24 mouse cellular contexts compared by ENCODE assay signal in the genomic region with DNA sequence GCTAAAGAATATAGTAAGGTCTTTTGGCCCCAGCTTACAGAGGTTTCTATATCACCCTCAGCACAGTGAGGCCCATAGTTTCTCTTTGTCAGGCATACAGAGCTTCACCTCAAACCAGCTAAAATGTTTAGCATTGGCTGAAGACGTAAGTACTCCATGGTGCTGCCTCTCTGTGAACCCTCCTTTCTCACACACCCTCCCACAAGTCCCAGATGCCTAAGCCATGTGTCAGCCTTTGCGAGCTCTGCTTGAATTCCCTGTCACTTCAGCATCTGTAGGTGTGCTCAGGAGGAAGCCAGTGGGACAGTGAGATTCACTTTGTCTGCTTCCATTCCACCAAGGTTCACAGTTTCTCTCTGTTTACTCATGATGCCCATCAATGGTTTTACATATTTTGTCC.
"Had no signal": no experiment of that assay in that cellular context is flagged by ENCODE, and none has a peak within 500 bp of the region (broad histone marks: within the 10 kb centered on the region; RNA-seq: fewer than 3 reads in every experiment).

No protein-coding gene starts in this region.

- H3K9me3 ChIP-seq: heart, embryonic 10.5 days; hindbrain, embryonic 13.5 days; hindbrain, embryonic 15.5 days; intestine, embryonic 15.5 days; kidney, embryonic 15.5 days; limb, embryonic 10.5 days; liver, embryonic 13.5 days; liver, embryonic 15.5 days had no signal

- DNase-seq: gastrocnemius, postnatal 14 days; gastrocnemius, postnatal 36 days; heart, adult 18-20 months; heart, postnatal 14 days; heart, postnatal 36 days; kidney, adult 11 months; kidney, adult 2 months; kidney, adult 9 months; kidney, postnatal 14 days; kidney, postnatal 36 days; liver, embryonic 13.5 days had no signal

- H3K27ac ChIP-seq: heart, embryonic 10.5 days; hindbrain, embryonic 13.5 days; hindbrain, embryonic 15.5 days; hindbrain, postnatal 0 days; intestine, embryonic 15.5 days; kidney, embryonic 15.5 days; kidney, postnatal 0 days; layer of hippocampus, adult 2 months; left cerebral cortex, adult 2 months; limb, embryonic 10.5 days; limb, embryonic 12.5 days; liver, embryonic 13.5 days; liver, embryonic 15.5 days had no signal

- H3K4me1 ChIP-seq: heart, embryonic 10.5 days; heart, embryonic 12.5 days; hindbrain, embryonic 13.5 days; hindbrain, embryonic 15.5 days; intestine, embryonic 15.5 days; kidney, embryonic 15.5 days; limb, embryonic 10.5 days; limb, embryonic 12.5 days; liver, embryonic 13.5 days; liver, embryonic 15.5 days had no signal

- H3K9ac ChIP-seq: heart, embryonic 12.5 days; hindbrain, embryonic 13.5 days; hindbrain, embryonic 15.5 days; intestine, embryonic 15.5 days; kidney, embryonic 15.5 days; limb, embryonic 12.5 days; liver, embryonic 13.5 days; liver, embryonic 15.5 days had no signal

- H3K4me3 ChIP-seq: heart, embryonic 10.5 days; heart, embryonic 12.5 days; hindbrain, embryonic 13.5 days; hindbrain, embryonic 15.5 days; intestine, embryonic 15.5 days; kidney, embryonic 15.5 days; layer of hippocampus, adult 2 months; left cerebral cortex, adult 2 months; limb, embryonic 10.5 days; limb, embryonic 12.5 days; liver, embryonic 13.5 days; liver, embryonic 15.5 days had no signal

- ATAC-seq: hindbrain, postnatal 0 days; intestine, embryonic 15.5 days had no signal

- H3K27me3 ChIP-seq: heart, embryonic 12.5 days; hindbrain, embryonic 13.5 days; hindbrain, embryonic 15.5 days; intestine, embryonic 15.5 days; kidney, embryonic 15.5 days; limb, embryonic 12.5 days; liver, embryonic 13.5 days; liver, embryonic 15.5 days had no signal

- H3K4me2 ChIP-seq: heart, embryonic 12.5 days; hindbrain, embryonic 13.5 days; hindbrain, embryonic 15.5 days; intestine, embryonic 15.5 days; kidney, embryonic 15.5 days; limb, embryonic 12.5 days; liver, embryonic 13.5 days; liver, embryonic 15.5 days had no signal

- H3K36me3 ChIP-seq: heart, embryonic 10.5 days; heart, embryonic 12.5 days; hindbrain, embryonic 13.5 days; hindbrain, embryonic 15.5 days; intestine, embryonic 15.5 days; kidney, embryonic 15.5 days; limb, embryonic 10.5 days; limb, embryonic 12.5 days; liver, embryonic 13.5 days; liver, embryonic 15.5 days had no signal
